Mouse (Mus musculus) neural tube, embryonic 14.5 days (tissue): ENCODE measurements around the gene Lmntd2. TPM values are rescaled to one million over a fixed set of nuclear protein-coding genes. Genes with fewer than 3 reads are reported as not detected.

Experiments
- ATAC-seq: fragments of 200-750 bp; cut with Nextera tagmentation; 2 replicates; pipeline ENCODE4 v1.8.0; 2017; ENCODE audit warnings: low read depth, mild to moderate bottlenecking, moderate TSS enrichment, moderate library complexity
- H3K27ac ChIP-seq: fragments of 300-500 bp; sonication (generic); 2 replicates; pipeline ENCODE4 v1.5.1; 2014; ENCODE audit warnings: low read depth, mild to moderate bottlenecking, control low read depth, low read length, moderate library complexity, mixed read lengths
- H3K27me3 ChIP-seq: fragments of 300-500 bp; sonication (generic); 2 replicates; pipeline ENCODE4 v1.6.1; 2014; ENCODE audit warnings: low read length; ENCODE audit not compliant: control insufficient read depth, insufficient read depth
- H3K36me3 ChIP-seq: fragments of 300-500 bp; sonication (generic); 2 replicates; pipeline ENCODE4 v1.6.1; 2014; ENCODE audit warnings: low read length, mixed read lengths; ENCODE audit not compliant: control insufficient read depth, insufficient read depth
- H3K4me1 ChIP-seq: fragments of 300-500 bp; sonication (generic); 2 replicates; pipeline ENCODE4 v1.6.1; 2014; ENCODE audit warnings: low read length; ENCODE audit not compliant: control insufficient read depth, insufficient read depth
- H3K4me2 ChIP-seq: fragments of 300-500 bp; sonication (generic); 2 replicates; pipeline ENCODE4 v1.6.1; 2014; ENCODE audit warnings: mild to moderate bottlenecking, low read depth, low read length, control low read depth
- H3K4me3 ChIP-seq: fragments of 300-500 bp; sonication (generic); 2 replicates; pipeline ENCODE4 v1.5.1; 2014; ENCODE audit warnings: low read depth, low read length, control low read depth, mixed read lengths
- H3K9ac ChIP-seq: fragments of 300-500 bp; sonication (generic); replicated peaks from 2 replicates; pipeline ENCODE4 v1.6.1; 2014; ENCODE audit warnings: low read depth, mild to moderate bottlenecking, control low read depth, low read length, mixed read lengths
- H3K9me3 ChIP-seq: fragments of 300-500 bp; sonication (generic); 2 replicates; pipeline ENCODE4 v1.6.1; 2016; ENCODE audit warnings: low read length; ENCODE audit not compliant: control insufficient read depth
- WGBS: fragments of 180-500 bp; shearing (Covaris S2); extraction: QIAGEN DNeasy Blood & Tissue Kit; methylation state at CpG from one replicate; pipeline ENCODE4 v1.1.7; 2014; 5-methylcytosine and 5-hydroxymethylcytosine counted together
- polyA plus RNA-seq: library from polyadenylated mRNA; unstranded; fragments of >200 nt; fragmentation: Nextera tagmentation; extraction: Ambion mirVana; gene quantifications from 2 replicates; pipeline ENCODE4 v1.2.1, GENCODE M21; 2014

Gene Lmntd2
- polyA plus RNA-seq, 1 experiment from 2014 or later, result 0.21 TPM

- no peak overlapping the region for H3K27ac ChIP-seq
- no peak overlapping the region for H3K4me3 ChIP-seq
- WGBS, result 88% methylated on average over 3 of the region's 3 CpGs
- H3K9me3 ChIP-seq, result no peaks in the 10 kb centered on the region
- H3K27me3 ChIP-seq, result no peaks in the 10 kb centered on the region
- H3K4me2 ChIP-seq, result no peak overlapping the region
- no peak for ATAC-seq
- H3K9ac ChIP-seq, result no peak overlapping the region
- H3K36me3 ChIP-seq, result peaks cover 31% of the 10 kb centered on the region
- peaks cover 9% of the 10 kb centered on the region for H3K4me1 ChIP-seq
Observed at GRCm38 (mm10) chr7:141188194-141188593, 25.7 kb downstream of the Lmntd2 start.

DNA sequence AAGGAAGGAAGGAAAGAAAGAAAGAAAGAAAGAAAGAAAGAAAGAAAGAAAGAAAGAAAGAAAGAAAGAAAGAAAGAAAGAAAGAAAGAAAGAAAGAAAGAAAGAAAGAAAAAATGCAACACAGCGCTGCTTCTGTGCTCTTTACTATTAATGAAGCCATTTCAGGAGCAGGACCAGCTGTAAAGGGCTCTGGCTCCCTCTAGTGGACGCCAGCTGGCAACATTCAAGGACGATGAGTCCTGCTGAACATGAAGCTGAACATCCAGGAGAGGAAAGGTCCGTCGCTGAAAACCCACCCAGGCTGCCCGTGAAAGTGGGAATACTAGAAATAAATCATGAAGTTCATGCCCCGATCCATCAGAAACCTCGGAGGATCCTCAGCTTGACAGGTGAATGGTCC is 37.7 kb downstream of the Lmntd2 start:
- H3K36me3 ChIP-seq, result no peaks in the 10 kb centered on the region
- H3K9ac ChIP-seq, result no peak overlapping the region
- H3K27ac ChIP-seq, result no peak overlapping the region
- H3K9me3 ChIP-seq, result no peaks in the 10 kb centered on the region
- WGBS, result 2% methylated on average over 8 of the region's 8 CpGs
- ATAC-seq, result no peak
- H3K27me3 ChIP-seq, result no peaks in the 10 kb centered on the region
- H3K4me2 ChIP-seq, result no peak overlapping the region
- no peak overlapping the region for H3K4me3 ChIP-seq
- H3K4me1 ChIP-seq, result 0 out of 2 replicates have a peak, but pooled peaks cover 5% of the 10 kb centered on the region

GRCm38 (mm10) chr7:141175068-141175467 is 38.8 kb downstream of the Lmntd2 start:
- H3K9me3 ChIP-seq, result no peaks in the 10 kb centered on the region
- H3K36me3 ChIP-seq, result no peaks in the 10 kb centered on the region
- 0 out of 2 replicates have a peak, but pooled peaks cover 5% of the 10 kb centered on the region for H3K4me1 ChIP-seq
- no peak overlapping the region for H3K4me3 ChIP-seq
- 88% methylated on average over 4 of the region's 4 CpGs for WGBS
- no peak overlapping the region for H3K4me2 ChIP-seq
- H3K27ac ChIP-seq, result no peak overlapping the region
- ATAC-seq, result no peak
- H3K9ac ChIP-seq, result no peak overlapping the region
- no peaks in the 10 kb centered on the region for H3K27me3 ChIP-seq

- Histone ChIP-seq H3K4me3 (peak overlapping the region; percentile 52), H3K36me3 (no peaks in the 10 kb centered on the region), H3K27ac (peak overlapping the region; percentile 98), H3K4me2 (peak overlapping the region; percentile 87), H3K9me3 (no peaks in the 10 kb centered on the region), H3K9ac (no peak overlapping the region), H3K27me3 (no peaks in the 10 kb centered on the region), H3K4me1 (0 out of 2 replicates have a peak, but pooled peaks cover 5% of the 10 kb centered on the region)
- 86% methylated on average over 5 of the region's 5 CpGs for WGBS
- no peak for ATAC-seq
Observed at GRCm38 (mm10) chr7:141173323-141173850, 40.5 kb downstream of the Lmntd2 start.

- Histone ChIP-seq H3K4me3 (peak within 1 kb of the TSS; percentile 52), H3K9ac (peak within 1 kb of the TSS; percentile 71), H3K27me3 (no peaks in the 10 kb centered on the region), H3K36me3 (no peaks in the 10 kb centered on the region), H3K27ac (peak within 1 kb of the TSS; percentile 98), H3K4me2 (peak within 1 kb of the TSS; percentile 87), H3K4me1 (0 out of 2 replicates have a peak, but pooled peaks cover 5% of the 10 kb centered on the region), H3K9me3 (no peaks in the 10 kb centered on the region)
- ATAC-seq, result peak; percentile 98
- 3% methylated on average over 55 of the region's 55 CpGs for WGBS
Observed at GRCm38 (mm10) chr7:141172116-141173006, 41.5 kb downstream of the Lmntd2 start, which contains the start of gene Rnh1. Rnh1 (minus strand) TSS chr7:141172857.

DNA sequence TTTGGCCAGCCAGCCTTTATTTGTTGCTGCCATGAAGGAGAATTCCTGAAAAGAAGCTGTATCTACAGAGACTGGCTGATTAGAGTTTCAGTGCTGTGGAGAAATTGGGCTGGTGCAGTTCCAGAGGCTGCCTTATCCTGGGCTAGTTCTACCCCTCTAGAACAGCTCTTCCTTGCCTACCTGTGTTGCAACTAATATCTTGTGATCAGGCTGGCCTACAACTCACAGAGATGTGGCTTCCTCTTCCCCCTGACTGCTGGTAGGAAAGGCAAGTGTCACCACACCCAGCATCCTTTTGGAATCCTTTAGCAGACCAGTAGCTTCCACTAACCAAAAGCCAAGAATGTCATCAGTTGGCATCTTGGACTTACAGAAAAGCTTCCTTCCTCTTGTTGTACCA is 44.0 kb downstream of the Lmntd2 start:
- Histone ChIP-seq H3K4me2 (no peak overlapping the region), H3K36me3 (no peaks in the 10 kb centered on the region), H3K9me3 (no peaks in the 10 kb centered on the region), H3K27ac (no peak overlapping the region), H3K9ac (no peak overlapping the region), H3K27me3 (no peaks in the 10 kb centered on the region), H3K4me1 (0 out of 2 replicates have a peak, but pooled peaks cover 5% of the 10 kb centered on the region), H3K4me3 (no peak overlapping the region)
- ATAC-seq, result no peak

DNA sequence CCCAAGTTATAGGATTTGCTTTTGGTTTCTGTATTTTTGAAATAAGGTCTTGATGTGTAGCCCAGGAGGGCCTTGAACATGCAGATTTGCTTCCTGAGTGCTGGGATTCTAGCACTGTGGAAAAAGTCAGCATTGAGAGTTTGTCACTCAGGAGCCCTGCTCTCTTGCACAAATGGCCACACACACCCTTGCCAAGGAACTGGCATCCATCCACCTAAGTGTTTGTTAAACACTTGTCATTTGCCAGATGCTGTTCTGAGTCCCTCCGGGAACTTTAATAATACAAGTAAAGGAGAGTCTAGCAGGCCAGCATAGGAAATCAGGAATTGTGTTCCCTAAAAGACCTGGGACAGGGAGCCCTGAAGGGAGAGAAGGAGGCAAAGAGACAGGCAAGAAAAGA is 44.6 kb downstream of the Lmntd2 start:
- Histone ChIP-seq H3K27ac (no peak overlapping the region), H3K36me3 (no peaks in the 10 kb centered on the region), H3K9me3 (no peaks in the 10 kb centered on the region), H3K4me3 (no peak overlapping the region), H3K4me2 (no peak overlapping the region), H3K27me3 (no peaks in the 10 kb centered on the region), H3K9ac (no peak overlapping the region), H3K4me1 (0 out of 2 replicates have a peak, but pooled peaks cover 5% of the 10 kb centered on the region)
- ATAC-seq, result no peak
- 65% methylated on average over 1 of the region's 1 CpGs for WGBS

DNA sequence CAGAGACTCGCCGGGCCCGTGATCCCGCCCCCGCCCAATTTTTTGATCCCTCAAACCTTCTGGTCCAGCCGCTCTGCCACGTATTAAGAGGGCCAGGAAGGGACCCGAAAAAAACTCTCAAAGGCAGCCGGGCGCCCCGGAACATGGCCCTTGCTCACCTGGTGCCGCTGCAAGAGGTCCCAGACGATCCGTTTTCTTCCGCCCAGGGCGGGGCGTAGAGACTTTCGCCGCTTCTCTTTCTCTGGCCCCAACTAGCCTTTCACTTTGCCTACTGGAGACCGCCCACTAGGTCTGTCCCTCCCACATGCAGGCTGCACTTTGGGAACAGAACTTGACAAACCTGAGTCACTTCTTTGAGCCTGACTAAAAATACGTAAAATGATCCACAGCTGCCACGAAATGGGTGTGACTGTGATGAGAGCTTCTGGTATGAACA is 45.3 kb downstream of the Lmntd2 start:
- peak overlapping the region; percentile 32 for H3K4me2 ChIP-seq
- H3K27me3 ChIP-seq, result no peaks in the 10 kb centered on the region
- 0 out of 2 replicates have a peak, but pooled peaks cover 5% of the 10 kb centered on the region for H3K4me1 ChIP-seq
- H3K27ac ChIP-seq, result no peak overlapping the region
- H3K36me3 ChIP-seq, result 0 out of 2 replicates have a peak, but pooled peaks cover 2% of the 10 kb centered on the region
- H3K9ac ChIP-seq, result peak overlapping the region; percentile 39; the same call in 1 of the 2 replicates
- H3K4me3 ChIP-seq, result peak overlapping the region; percentile 22; the same call in 1 of the 2 replicates
- ATAC-seq, result no peak
- WGBS, result 4% methylated on average over 22 of the region's 22 CpGs
- H3K9me3 ChIP-seq, result no peaks in the 10 kb centered on the region
